Mouse (Mus musculus) cortical plate, adult 2 months (tissue): Measurements from ENCODE around the gene Actl7a.

ENCODE experiments used
- CTCF ChIP-seq: fragments of 200-500 bp; IDR thresholded peaks from 2 replicates; pipeline ENCODE4 v1.5.1; 2011; ENCODE audit warnings: mild to moderate bottlenecking, control low read depth, low read length; ENCODE audit not compliant: insufficient read depth; ENCODE audit errors: extremely low read depth
- POLR2A ChIP-seq: fragments of 200-500 bp; IDR thresholded peaks from 2 replicates; pipeline ENCODE4 v1.6.1; 2011; ENCODE audit warnings: mild to moderate bottlenecking, low read length, control low read depth; ENCODE audit not compliant: insufficient read depth; ENCODE audit errors: extremely low read depth

DNA sequence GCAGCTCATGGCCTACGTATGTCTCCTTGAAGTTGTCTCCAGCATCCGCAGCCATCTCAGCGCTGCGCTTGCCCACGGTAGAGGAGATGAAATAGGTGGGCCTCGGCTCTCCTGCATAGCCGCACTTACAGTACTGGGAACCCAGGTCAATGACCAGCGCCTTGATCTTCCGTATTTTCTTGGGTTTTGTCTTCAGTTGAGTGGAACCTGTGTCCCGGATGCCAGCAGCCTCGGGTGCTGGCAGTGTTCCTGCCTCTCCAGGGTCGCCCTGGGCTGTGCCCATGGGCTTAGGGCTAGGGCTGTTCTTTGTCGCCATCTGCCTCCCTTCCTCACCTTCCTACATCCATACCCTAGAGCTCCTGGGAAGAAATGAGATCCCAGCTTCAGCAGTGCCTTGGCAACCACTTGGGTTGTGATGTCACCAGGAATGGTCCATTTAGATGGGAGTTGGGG, 2.1 kb upstream of the Actl7a start, which contains the start of gene Actl7b:
- TF ChIP-seq POLR2A (no peak), CTCF (no peak)
